Mouse (Mus musculus) stomach, postnatal 0 days (tissue): Measurements from ENCODE around the gene Sema3e.

Experiments
- CTCF ChIP-seq: IDR thresholded peaks from 2 replicates; pipeline ENCODE4 v1.5.1; 2016; ENCODE audit warnings: antibody characterized with exemption, low read depth, mild to moderate bottlenecking, moderate library complexity
- EP300 ChIP-seq: optimal IDR thresholded peaks from 2 replicates; pipeline ENCODE3; 2016; ENCODE audit warnings: antibody characterized with exemption

- no peak for TF ChIP-seq EP300
- TF ChIP-seq CTCF: no peak
Measured at GRCm38 (mm10) chr5:13987123-13987522, 38.0 kb upstream of the Sema3e start.
